Mouse (Mus musculus) neural tube, embryonic 14.5 days (tissue): ENCODE data around the gene Fbp1. TPM values are rescaled to one million over a fixed set of nuclear protein-coding genes. Genes with fewer than 3 reads are reported as not detected.
A peak's percentile ranks its signal among the peaks of the same experiment; 100 is the strongest.
"Not testable (repeated sequence)": the region's sequence is repeated elsewhere in the genome, so short reads cannot be mapped to it uniquely, and the experiment has no call there.

Source experiments
- ATAC-seq: fragments of 200-750 bp; cut with Nextera tagmentation; 2 replicates; pipeline ENCODE4 v1.8.0; 2017; ENCODE audit warnings: low read depth, mild to moderate bottlenecking, moderate TSS enrichment, moderate library complexity
- H3K27ac ChIP-seq: fragments of 300-500 bp; sonication (generic); 2 replicates; pipeline ENCODE4 v1.5.1; 2014; ENCODE audit warnings: low read depth, mild to moderate bottlenecking, control low read depth, low read length, moderate library complexity, mixed read lengths
- H3K27me3 ChIP-seq: fragments of 300-500 bp; sonication (generic); 2 replicates; pipeline ENCODE4 v1.6.1; 2014; ENCODE audit warnings: low read length; ENCODE audit not compliant: control insufficient read depth, insufficient read depth
- H3K36me3 ChIP-seq: fragments of 300-500 bp; sonication (generic); 2 replicates; pipeline ENCODE4 v1.6.1; 2014; ENCODE audit warnings: low read length, mixed read lengths; ENCODE audit not compliant: control insufficient read depth, insufficient read depth
- H3K4me1 ChIP-seq: fragments of 300-500 bp; sonication (generic); 2 replicates; pipeline ENCODE4 v1.6.1; 2014; ENCODE audit warnings: low read length; ENCODE audit not compliant: control insufficient read depth, insufficient read depth
- H3K4me2 ChIP-seq: fragments of 300-500 bp; sonication (generic); 2 replicates; pipeline ENCODE4 v1.6.1; 2014; ENCODE audit warnings: mild to moderate bottlenecking, low read depth, low read length, control low read depth
- H3K4me3 ChIP-seq: fragments of 300-500 bp; sonication (generic); 2 replicates; pipeline ENCODE4 v1.5.1; 2014; ENCODE audit warnings: low read depth, low read length, control low read depth, mixed read lengths
- H3K9ac ChIP-seq: fragments of 300-500 bp; sonication (generic); replicated peaks from 2 replicates; pipeline ENCODE4 v1.6.1; 2014; ENCODE audit warnings: low read depth, mild to moderate bottlenecking, control low read depth, low read length, mixed read lengths
- H3K9me3 ChIP-seq: fragments of 300-500 bp; sonication (generic); 2 replicates; pipeline ENCODE4 v1.6.1; 2016; ENCODE audit warnings: low read length; ENCODE audit not compliant: control insufficient read depth
- WGBS: fragments of 180-500 bp; shearing (Covaris S2); extraction: QIAGEN DNeasy Blood & Tissue Kit; methylation state at CpG from one replicate; pipeline ENCODE4 v1.1.7; 2014; 5-methylcytosine and 5-hydroxymethylcytosine counted together
- polyA plus RNA-seq: library from polyadenylated mRNA; unstranded; fragments of >200 nt; fragmentation: Nextera tagmentation; extraction: Ambion mirVana; gene quantifications from 2 replicates; pipeline ENCODE4 v1.2.1, GENCODE M21; 2014

Fbp1 gene
- polyA plus RNA-seq = 0.27 and 0.68 TPM in 2 replicates

GRCm38 (mm10) chr13:62887712-62888441 is at the start of gene Fbp1:
Gene Fbp1 (minus strand): TSS chr13:62888282.
- ATAC-seq = peak; percentile 68
- Histone ChIP-seq H3K9me3 (no peaks in the 10 kb centered on the region), H3K4me1 (0 out of 2 replicates have a peak, but pooled peaks cover 3% of the 10 kb centered on the region), H3K27me3 (peaks cover 9% of the 10 kb centered on the region; the same call in 1 of the 2 replicates), H3K36me3 (no peaks in the 10 kb centered on the region), H3K4me3 (peak within 1 kb of the TSS; percentile 19), H3K4me2 (peak within 1 kb of the TSS; percentile 50), H3K27ac (no peak within 1 kb of the TSS), H3K9ac (peak within 1 kb of the TSS; percentile 41; the same call in 1 of the 2 replicates)
- 5% methylated on average over 29 of the region's 29 CpGs for WGBS

GRCm38 (mm10) chr13:62932452-62932851 is 44.4 kb upstream of the Fbp1 start:
- H3K27me3 ChIP-seq = no peaks in the 10 kb centered on the region
- H3K4me3 ChIP-seq = no peak overlapping the region
- H3K36me3 ChIP-seq = no peaks in the 10 kb centered on the region
- 60% methylated on average over 4 of the region's 4 CpGs for WGBS
- H3K4me1 ChIP-seq = no peaks in the 10 kb centered on the region
- no peak overlapping the region for H3K27ac ChIP-seq
- ATAC-seq = no peak
- no peak overlapping the region for H3K4me2 ChIP-seq
- no peak overlapping the region for H3K9ac ChIP-seq
- H3K9me3 ChIP-seq = no peaks in the 10 kb centered on the region

- no peaks in the 10 kb centered on the region for H3K27me3 ChIP-seq
- no peaks in the 10 kb centered on the region for H3K36me3 ChIP-seq
- H3K9ac ChIP-seq = no peak overlapping the region
- H3K4me2 ChIP-seq = no peak overlapping the region
- ATAC-seq = no peak; the same call in 1 of the 2 replicates
- no peak overlapping the region for H3K4me3 ChIP-seq
- no peaks in the 10 kb centered on the region for H3K9me3 ChIP-seq
- 72% methylated on average over 9 of the region's 9 CpGs for WGBS
- no peaks in the 10 kb centered on the region for H3K4me1 ChIP-seq
- no peak overlapping the region for H3K27ac ChIP-seq
These were observed 41.8 kb upstream of the Fbp1 start for GRCm38 (mm10) chr13:62929766-62930389.

GRCm38 (mm10) chr13:62929144-62929543 is 41.1 kb upstream of the Fbp1 start:
- H3K36me3 ChIP-seq, H3K4me1 ChIP-seq, H3K27ac ChIP-seq, H3K9ac ChIP-seq, ATAC-seq, H3K27me3 ChIP-seq, H3K9me3 ChIP-seq, H3K4me3 ChIP-seq, H3K4me2 ChIP-seq: not testable (repeated sequence)
- WGBS = 96% methylated on average over 3 of the region's 3 CpGs

GRCm38 (mm10) chr13:62927470-62927869 is 39.4 kb upstream of the Fbp1 start:
- WGBS = 91% methylated on average over 1 of the region's 1 CpGs
- Histone ChIP-seq H3K36me3 (no peaks in the 10 kb centered on the region), H3K4me3 (no peak overlapping the region), H3K27ac (no peak overlapping the region), H3K9me3 (no peaks in the 10 kb centered on the region), H3K4me1 (no peaks in the 10 kb centered on the region), H3K9ac (no peak overlapping the region), H3K27me3 (no peaks in the 10 kb centered on the region), H3K4me2 (no peak overlapping the region)
- ATAC-seq = no peak

DNA sequence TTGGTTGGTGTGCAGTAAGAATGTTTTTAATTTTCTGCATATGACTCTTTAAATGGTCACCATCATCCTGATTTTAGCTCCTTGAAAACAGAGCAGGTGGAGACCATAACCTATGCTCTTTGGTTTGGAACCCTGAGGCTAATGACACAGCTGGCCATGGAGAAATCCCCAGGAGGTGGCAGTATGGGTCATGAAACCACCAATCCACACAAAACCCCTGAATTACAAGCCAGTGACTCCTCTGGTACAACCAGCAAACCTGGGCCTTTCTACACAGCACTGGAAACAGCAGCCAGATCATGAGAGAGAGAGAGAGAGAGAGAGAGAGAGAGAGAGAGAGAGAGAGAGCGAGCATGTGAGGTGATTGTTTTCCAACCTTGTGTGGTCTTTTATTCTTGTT is 38.4 kb upstream of the Fbp1 start:
- ATAC-seq = peak; percentile 63; the same call in 1 of the 2 replicates
- H3K27ac ChIP-seq = no peak overlapping the region
- no peak overlapping the region for H3K9ac ChIP-seq
- 74% methylated on average over 1 of the region's 1 CpGs for WGBS
- no peak overlapping the region for H3K4me3 ChIP-seq
- no peaks in the 10 kb centered on the region for H3K36me3 ChIP-seq
- H3K4me1 ChIP-seq = no peaks in the 10 kb centered on the region
- H3K4me2 ChIP-seq = no peak overlapping the region
- no peaks in the 10 kb centered on the region for H3K9me3 ChIP-seq
- no peaks in the 10 kb centered on the region for H3K27me3 ChIP-seq

GRCm38 (mm10) chr13:62923182-62923581 is 35.1 kb upstream of the Fbp1 start:
- ATAC-seq = no peak
- no peak overlapping the region for H3K4me3 ChIP-seq
- H3K4me2 ChIP-seq = no peak overlapping the region
- H3K9ac ChIP-seq = no peak overlapping the region
- no peaks in the 10 kb centered on the region for H3K9me3 ChIP-seq
- no peaks in the 10 kb centered on the region for H3K27me3 ChIP-seq
- H3K36me3 ChIP-seq = no peaks in the 10 kb centered on the region
- WGBS = 80% methylated on average over 8 of the region's 8 CpGs
- H3K27ac ChIP-seq = no peak overlapping the region
- H3K4me1 ChIP-seq = no peaks in the 10 kb centered on the region

- no peak overlapping the region for H3K4me3 ChIP-seq
- H3K9ac ChIP-seq = no peak overlapping the region
- no peaks in the 10 kb centered on the region for H3K4me1 ChIP-seq
- no peaks in the 10 kb centered on the region for H3K9me3 ChIP-seq
- no peaks in the 10 kb centered on the region for H3K27me3 ChIP-seq
- WGBS = 84% methylated on average over 3 of the region's 3 CpGs
- ATAC-seq = no peak
- no peaks in the 10 kb centered on the region for H3K36me3 ChIP-seq
- no peak overlapping the region for H3K27ac ChIP-seq
- H3K4me2 ChIP-seq = no peak overlapping the region
These were observed 34.6 kb upstream of the Fbp1 start for GRCm38 (mm10) chr13:62922645-62923044.

DNA sequence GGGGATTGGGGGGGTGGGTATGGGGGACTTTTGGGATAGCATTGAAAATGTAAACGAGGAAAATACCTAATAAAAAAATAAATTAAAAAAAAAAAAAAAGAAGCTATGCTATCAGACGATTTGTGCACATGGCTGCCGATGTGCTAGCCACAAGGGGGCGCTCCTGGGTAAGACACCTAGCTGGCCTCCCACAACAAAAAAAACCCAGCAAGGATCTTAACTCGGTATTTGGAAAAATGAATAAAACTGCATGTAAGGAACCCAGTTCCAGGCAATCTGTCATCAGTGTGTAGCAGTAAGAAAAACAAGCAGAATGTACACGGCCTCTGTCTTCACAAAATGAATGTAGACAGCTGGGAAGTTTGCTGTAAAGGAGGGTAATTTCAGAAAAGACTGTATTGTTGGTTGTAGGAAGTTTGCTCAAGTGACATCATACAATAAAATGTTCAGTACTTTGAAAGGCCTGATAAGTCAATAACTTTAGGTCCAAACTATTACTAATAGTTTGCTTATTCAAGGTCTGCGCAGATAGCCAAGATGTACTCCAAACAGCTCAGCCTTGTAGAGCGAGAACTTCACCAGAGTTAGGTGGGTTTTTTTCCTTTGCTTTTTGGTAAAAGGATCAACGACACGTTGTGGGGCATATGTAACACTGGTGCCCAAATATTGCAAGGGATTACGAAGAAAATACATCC is 31.7 kb upstream of the Fbp1 start:
- 42% methylated on average over 11 of the region's 11 CpGs for WGBS
- Histone ChIP-seq H3K36me3 (no peaks in the 10 kb centered on the region), H3K9me3 (no peaks in the 10 kb centered on the region), H3K4me2 (no peak overlapping the region), H3K27ac (no peak overlapping the region), H3K4me1 (no peaks in the 10 kb centered on the region), H3K9ac (no peak overlapping the region), H3K27me3 (no peaks in the 10 kb centered on the region), H3K4me3 (no peak overlapping the region)
- peak; percentile 35; the same call in 1 of the 2 replicates for ATAC-seq
